Mouse (Mus musculus): ENCODE measurements at regions not wholly inside any gene's neighbourhood (a gene's known extent, or its start where the extent isn't known, plus 50 kb on each side); places are given as distances from the start of the nearest gene placed in this dataset.
A peak's percentile ranks its signal among the peaks of the same experiment; 100 is the strongest.

DNA sequence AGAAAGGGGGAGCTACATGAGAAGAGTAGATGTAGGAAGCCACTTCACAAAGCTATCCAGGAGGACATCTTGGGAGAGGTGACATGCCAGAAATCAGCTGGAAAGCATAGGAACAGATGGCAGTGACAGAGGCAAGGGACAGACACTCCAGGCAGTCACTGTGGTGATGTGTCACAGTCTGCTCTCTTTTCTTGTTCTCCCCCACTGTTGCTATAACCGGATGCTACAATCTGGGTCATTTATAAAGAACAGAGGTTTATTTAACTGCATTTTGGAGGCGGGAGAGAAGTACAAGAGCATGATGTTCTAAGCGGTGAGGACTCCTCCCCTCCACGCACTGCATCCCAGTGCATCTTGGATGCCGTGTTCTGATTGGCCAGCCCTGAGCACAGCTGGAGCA, 133.8 kb upstream of the Med13l start:
- no peak for DNase-seq (ENCODE audit: low spot score)

DNA sequence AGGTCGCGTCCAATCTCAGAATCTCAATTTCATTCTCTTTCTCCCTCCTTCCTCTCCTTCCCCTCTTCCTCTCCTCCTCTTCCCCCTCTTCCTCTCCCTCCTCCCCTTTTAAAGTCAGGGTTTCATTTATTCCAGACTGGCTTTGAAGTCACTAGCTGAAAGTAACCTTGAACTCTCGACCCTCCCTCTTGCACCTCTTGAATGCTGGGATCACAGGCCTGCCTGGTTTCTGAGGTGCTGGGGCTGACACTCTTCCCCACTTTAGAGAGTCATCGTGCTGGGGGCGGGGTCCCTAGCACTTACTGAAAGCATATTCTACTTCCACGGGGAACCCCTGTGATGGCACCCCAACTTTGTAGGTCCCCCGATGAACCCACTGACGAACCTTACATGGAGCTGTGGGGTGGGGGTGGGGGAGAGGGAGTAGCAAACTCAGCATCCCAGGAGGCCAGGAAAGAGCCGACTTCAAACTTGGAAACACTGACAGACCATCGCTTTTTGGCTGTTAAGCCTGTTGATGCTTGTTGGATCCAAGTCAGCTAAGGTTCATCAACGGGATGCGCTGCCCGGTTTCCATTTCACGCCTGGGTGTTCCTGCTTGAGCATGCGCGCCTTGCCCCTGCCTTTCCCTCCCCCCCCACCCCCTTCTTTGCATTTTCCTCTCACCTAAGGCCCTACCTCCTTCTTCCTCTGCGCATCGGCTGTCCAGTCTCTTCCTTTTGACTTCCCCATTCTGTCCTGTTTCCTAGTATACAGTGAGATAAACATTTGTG, 132.0 kb upstream of the Med13l start:
- no peak for DNase-seq (ENCODE audit: low spot score)

- DNase-seq (ENCODE audit: low spot score) = no peak
These were observed 126.9 kb upstream of the Med13l start for GRCm38 (mm10) chr5:118433599-118433998.

- no peak for DNase-seq (ENCODE audit: low spot score)
These were observed 125.5 kb upstream of the Med13l start for GRCm38 (mm10) chr5:118434718-118435555.

DNA sequence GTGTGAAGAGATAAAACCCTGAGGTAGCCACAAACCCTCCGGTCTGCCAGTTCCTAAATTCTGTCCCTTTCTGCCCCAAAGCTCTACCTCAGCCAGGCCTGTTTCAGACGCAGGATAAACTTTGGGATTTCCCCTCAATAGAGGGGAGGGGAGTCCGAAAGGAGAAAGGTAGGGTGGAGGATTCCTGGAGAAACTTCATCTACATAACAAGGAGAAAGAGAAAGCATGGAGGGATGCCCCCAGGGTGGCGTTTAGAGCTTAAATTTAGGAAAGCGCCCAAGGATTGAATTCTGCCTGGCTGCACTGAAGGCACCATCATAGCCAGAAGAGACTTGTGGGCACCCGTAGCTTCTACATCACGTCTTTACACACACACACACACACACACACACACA, 124.9 kb upstream of the Med13l start:
- DNase-seq (ENCODE audit: low spot score) = no peak

GRCm38 (mm10) chr5:118436035-118436434, 124.4 kb upstream of the Med13l start:
- no peak for DNase-seq (ENCODE audit: low spot score)

DNA sequence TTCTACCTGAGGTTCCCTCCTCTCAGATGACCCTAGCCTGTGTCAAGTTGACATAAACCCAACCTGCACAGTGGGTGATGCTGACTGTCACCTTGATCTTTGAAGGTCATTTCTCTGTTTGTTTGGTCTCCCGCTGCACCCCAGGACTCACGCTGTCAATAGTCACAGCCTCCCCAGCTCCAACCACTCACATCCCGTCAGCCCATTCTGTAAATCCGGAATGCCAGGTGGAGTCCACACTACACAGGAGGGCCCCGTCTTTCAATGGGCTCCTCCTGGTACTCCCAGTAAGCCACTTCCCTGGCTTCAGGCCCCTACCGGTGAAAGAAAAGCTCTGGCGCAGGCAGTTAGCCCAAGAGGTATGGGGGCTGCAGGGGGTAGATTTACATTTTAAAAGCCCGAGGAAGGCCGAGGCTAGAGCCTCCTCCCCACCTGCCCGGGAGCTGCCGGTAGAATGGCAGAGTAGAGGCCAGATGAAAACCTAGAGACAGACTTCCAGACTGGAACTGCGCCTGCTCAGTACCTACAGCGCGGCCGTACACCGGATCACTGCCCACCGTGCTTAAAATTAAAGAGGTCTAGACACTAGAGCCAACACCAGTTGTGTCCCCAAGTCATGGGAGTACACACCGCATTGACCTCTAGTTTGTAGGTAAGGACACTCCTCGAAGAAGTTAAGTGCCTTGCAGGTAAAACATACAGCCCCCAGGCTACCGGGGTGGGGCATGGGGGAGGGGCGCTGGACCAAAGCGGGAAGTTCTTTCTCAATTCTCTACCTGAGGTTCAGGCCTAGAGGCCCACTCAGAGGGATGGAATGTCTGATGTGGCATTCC, 123.8 kb upstream of the Med13l start:
- no peak for DNase-seq (ENCODE audit: low spot score)

DNA sequence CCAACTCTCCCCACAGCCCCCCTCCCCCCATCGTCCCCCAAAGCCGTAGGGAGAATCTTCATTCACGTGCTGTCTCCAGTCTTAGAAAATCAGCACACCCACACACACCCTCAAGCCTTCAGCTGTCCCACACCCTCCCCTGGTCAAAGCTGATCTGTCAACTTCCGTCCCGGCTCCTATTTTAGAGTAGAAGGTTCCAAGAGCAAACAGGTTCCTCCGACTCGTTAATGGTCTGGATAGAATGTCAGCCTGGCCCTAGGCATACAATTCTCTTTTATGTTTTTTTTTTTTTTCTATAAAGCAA, 123.2 kb upstream of the Med13l start:
- DNase-seq (ENCODE audit: low spot score) = no peak

- DNase-seq (ENCODE audit: low spot score) = no peak
These were observed 122.5 kb upstream of the Med13l start for GRCm38 (mm10) chr5:118438016-118438415.

GRCm38 (mm10) chr5:118444538-118445251, 115.8 kb upstream of the Med13l start:
- DNase-seq (ENCODE audit: low spot score) = no peak

- no peak for DNase-seq (ENCODE audit: low spot score)
These were observed 115.1 kb upstream of the Med13l start for GRCm38 (mm10) chr5:118445252-118445987.

DNA sequence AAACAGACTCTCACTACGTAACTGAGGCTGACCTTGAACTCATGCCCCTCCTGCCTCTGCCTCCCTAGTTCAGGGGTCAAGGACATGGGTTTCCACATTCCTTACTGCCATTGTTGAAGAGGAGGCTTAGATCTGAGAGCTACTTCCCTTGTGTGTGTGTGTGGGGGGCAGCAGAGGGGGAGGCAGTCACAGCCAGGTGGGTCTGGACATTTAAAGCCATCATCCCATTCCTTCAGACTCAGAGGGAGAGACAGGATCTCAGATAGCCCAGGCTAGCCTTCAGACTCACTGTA, 114.5 kb upstream of the Med13l start:
- no peak for DNase-seq (ENCODE audit: low spot score)

- DNase-seq (ENCODE audit: low spot score) = no peak
These were observed 113.6 kb upstream of the Med13l start for GRCm38 (mm10) chr5:118446878-118447277.

GRCm38 (mm10) chr5:118447366-118447765, 113.1 kb upstream of the Med13l start:
- no peak for DNase-seq (ENCODE audit: low spot score)

DNA sequence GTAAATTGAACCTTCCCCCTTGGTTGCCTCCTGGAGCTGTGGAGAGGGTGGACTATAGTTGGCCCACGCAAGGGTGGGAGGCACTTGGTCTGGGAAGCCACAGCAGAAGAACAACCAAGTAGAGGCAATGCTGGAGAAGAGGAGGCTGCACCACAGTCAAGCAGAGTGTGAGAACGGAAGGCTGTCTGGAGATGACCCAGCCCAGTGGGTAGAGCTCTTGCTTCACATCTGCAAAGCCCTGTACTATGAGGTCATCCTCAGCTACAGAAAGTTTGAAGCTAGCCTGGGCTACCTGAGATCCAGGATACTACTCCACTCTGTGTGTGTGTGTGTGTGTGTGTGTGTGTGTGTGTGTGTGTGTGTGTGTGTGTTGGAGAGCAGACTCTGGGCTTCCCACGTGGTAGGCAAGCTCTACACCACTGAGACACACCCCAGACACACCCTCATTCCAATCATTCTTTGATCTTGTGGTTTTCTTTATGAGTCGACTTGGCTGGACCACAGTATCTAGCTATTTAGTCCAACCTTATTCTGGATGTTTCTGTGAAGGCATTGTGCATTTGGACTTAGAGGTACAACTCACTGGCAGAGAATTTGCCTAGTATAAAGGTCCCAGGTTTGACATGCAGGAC, 111.5 kb upstream of the Med13l start:
- no peak for DNase-seq (ENCODE audit: low spot score)

DNA sequence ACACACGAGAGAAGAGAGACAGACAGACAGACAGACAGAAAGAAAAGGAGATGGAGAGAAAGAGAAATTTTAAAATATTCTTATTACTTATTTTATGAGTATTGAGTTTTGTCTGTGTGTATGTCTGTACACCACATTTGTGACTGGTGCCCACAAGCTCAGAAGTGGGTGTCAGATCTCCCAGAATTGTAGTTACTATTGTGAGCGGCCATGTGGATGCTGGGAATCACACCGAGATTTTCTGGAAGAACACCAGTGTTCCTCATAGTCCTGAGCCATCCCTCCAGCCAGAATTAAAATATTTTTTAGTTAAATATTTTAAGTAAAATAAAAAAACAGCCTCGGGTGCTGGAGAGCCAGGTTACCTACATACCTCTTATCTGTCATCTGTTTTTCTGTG, 110.6 kb upstream of the Med13l start:
- no peak for DNase-seq (ENCODE audit: low spot score)

DNA sequence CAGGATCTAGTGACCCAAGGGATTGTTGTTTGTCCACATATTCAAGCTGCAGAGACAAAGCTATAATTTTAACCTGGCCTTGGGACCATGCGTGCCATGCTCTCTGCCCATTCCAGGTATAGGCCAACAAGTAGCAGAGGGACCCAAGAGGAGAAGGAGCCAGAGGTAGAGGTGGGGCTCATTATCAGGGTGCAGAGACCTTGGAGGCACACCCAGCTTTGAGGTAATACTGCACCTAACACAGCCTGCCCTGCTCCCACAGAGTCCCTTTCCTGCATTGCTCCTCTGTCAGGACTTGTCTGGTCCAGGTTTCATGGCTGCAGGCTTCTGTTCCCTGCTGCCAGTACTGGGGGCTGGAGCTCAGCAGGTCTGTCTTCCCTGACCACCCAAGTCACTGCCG, 108.4 kb upstream of the Med13l start:
- no peak for DNase-seq (ENCODE audit: low spot score)

DNA sequence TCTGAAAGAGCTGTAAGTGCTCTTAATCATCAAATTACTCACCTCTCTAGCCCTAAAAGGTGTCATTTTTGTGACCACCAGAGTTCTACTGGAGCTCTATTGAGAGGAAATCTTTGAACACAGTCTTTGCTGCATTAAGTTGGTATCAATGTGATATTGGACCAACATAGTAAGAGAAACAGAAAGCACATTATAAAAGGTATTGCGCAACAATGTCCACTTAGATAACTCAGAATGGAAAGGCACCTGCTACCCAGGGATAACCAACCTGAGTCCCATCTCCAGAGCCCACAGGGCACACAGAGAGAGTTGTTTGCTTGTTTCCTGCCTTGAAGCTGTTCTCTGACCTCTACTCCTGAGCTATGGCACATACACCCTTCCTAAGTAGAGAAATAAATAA, 106.4 kb upstream of the Med13l start:
- DNase-seq (ENCODE audit: low spot score) = no peak

DNA sequence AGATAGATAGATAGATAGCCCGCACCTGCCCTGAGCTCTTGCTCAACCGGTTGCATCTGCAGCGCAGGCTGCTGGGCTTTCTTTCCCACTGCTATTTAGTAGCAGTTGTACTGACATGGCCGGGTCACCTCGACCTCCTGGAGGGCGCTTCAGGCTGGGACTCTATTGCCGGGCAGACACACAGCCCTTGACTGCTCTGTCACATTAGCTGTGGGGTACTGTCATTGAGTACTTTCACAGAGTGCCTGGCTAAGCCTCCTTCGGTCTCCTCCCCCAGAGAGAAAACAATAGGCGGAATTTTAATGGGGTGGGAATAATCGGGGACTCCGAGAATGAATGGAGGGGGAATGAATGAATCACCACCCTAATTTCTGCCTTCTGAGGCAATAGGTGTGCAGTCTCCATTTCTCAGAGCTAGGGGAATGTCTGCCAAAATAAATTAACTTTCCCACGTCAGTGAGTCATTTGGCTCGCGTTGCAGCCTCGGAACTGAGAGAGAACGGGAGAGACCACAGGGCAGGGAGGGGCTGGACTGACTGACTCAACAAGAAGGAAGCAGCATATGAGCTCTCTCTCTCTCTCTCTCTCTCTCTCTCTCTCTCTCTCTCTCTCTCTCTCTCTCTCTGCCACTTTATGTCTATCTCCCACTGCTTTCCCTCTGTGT, 101.6 kb upstream of the Med13l start:
- peak; percentile 24 for DNase-seq (ENCODE audit: low spot score)

DNA sequence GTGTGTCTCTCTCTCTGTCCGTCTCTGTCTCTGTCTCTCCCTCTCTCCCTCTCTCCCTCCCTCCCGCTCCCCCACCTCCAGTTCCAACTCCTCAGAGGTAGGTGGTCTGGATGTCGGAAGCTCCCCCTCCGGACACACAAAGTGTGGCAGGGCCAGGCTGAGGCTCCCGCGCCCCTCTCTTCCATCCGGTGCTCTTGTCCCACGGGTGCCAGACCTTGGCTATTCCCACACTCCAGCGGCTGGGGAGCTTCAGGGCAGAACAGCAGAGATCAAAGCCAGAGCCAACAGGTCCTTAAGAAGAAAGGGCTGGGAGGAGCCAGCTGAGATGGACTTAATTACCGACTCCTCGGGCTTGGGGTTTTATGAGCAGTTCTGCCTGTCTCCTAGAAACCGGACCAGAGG, 101.1 kb upstream of the Med13l start:
- no peak for DNase-seq (ENCODE audit: low spot score)

- DNase-seq (ENCODE audit: low spot score) = no peak
These were observed 98.5 kb upstream of the Med13l start for GRCm38 (mm10) chr5:118461967-118462366.
